Mouse (Mus musculus) left cerebral cortex, adult 2 months (tissue): ENCODE measurements around the gene Uba1. TPM values are rescaled to one million over a fixed set of nuclear protein-coding genes. Genes with fewer than 3 reads are reported as not detected.
"Not testable (repeated sequence)": the region's sequence is repeated elsewhere in the genome, so short reads cannot be mapped to it uniquely, and the experiment has no call there.

Source experiments
- DNase-seq, 2 experiments: peaks; one replicate each; pipeline ENCODE4 v3.0.0; 2021 to 2022; ENCODE audit warnings: low spot score in 2 of 2, mixed read lengths in 1 of 2; ENCODE audit errors: extremely low spot score in 1 of 2
- H3K27ac ChIP-seq: fragments of 200-600 bp; 2 replicates; pipeline ENCODE4 v1.8.1; 2022
- H3K4me3 ChIP-seq: fragments of 200-600 bp; 2 replicates; pipeline ENCODE4 v1.8.1; 2022
- CTCF ChIP-seq: fragments of 200-600 bp; IDR thresholded peaks from 2 replicates; pipeline ENCODE4 v1.8.1; 2022; ENCODE audit warnings: antibody characterized with exemption, mild to moderate bottlenecking, moderate library complexity
- intact Hi-C: fragments of 180-260 bp; cut with DNase I; formaldehyde crosslinking; loops from one replicate; pipeline ENCODE4 v1.15.1; 2025
- total RNA-seq, 2 experiments: library from RNA; stranded (reverse); gene quantifications; 2 replicates each; pipeline ENCODE4 v1.2.3; 2021

The Uba1 gene
- total RNA-seq, 2 experiments from 2014 or later = 337 to 348 TPM

GRCm38 (mm10) chrX:20663444-20663790 is 5.3 kb downstream of the Uba1 start:
- H3K27ac ChIP-seq = peak overlapping the region; percentile 60
- no peak for DNase-seq
- no peak for TF ChIP-seq CTCF
- intact Hi-C loops = loop anchor here (2.0 to 5.0 kb wide), 3 partner anchors 109 to 284 kb away; no protein-coding TSS in a partner anchor
- peak overlapping the region; percentile 56 for H3K4me3 ChIP-seq

GRCm38 (mm10) chrX:20687519-20688067 is 29.5 kb downstream of the Uba1 start, which contains the start of gene Cdk16:
Cdk16 (plus strand) TSS chrX:20687954.
- TF ChIP-seq CTCF = no peak
- Histone ChIP-seq H3K27ac (peak within 1 kb of the TSS; percentile 97), H3K4me3 (peak within 1 kb of the TSS; percentile 74)
- intact Hi-C loops = loop anchor here (2.0 kb wide), 1 partner anchor 17 kb away; no protein-coding TSS in a partner anchor
- DNase-seq = peak; percentile 74 to 81

- intact Hi-C loops = loop anchor here (2.0 kb wide), 1 partner anchor 17 kb away; no protein-coding TSS in a partner anchor
- H3K27ac ChIP-seq = peak overlapping the region; percentile 97
- TF ChIP-seq CTCF = no peak
- peak; percentile 83 to 84 for DNase-seq
- H3K4me3 ChIP-seq = peak overlapping the region; percentile 74
Observed at GRCm38 (mm10) chrX:20688068-20688547, 30.0 kb downstream of the Uba1 start.

- peak; percentile 24 to 32 for DNase-seq
- Histone ChIP-seq H3K4me3 (peak overlapping the region; percentile 74), H3K27ac (peak overlapping the region; percentile 97)
- TF ChIP-seq CTCF = peak; percentile 24; the same call in 1 of the 2 replicates
- intact Hi-C loops = loop anchor here (2.0 kb wide), 1 partner anchor 16 kb away; no protein-coding TSS in a partner anchor
Observed at GRCm38 (mm10) chrX:20688615-20689014, 30.5 kb downstream of the Uba1 start.

GRCm38 (mm10) chrX:20691566-20691965 is 33.4 kb downstream of the Uba1 start:
- Histone ChIP-seq H3K27ac (no peak overlapping the region), H3K4me3 (no peak overlapping the region)
- no peak for DNase-seq
- intact Hi-C loops = no loop called here
- TF ChIP-seq CTCF = no peak

- TF ChIP-seq CTCF = no peak
- H3K4me3 ChIP-seq = no peak overlapping the region
- H3K27ac ChIP-seq = no peak overlapping the region
- intact Hi-C loops = no loop called here
- no peak for DNase-seq
Observed at GRCm38 (mm10) chrX:20692616-20693015, 34.5 kb downstream of the Uba1 start.

GRCm38 (mm10) chrX:20695842-20696241 is 37.7 kb downstream of the Uba1 start:
- Histone ChIP-seq H3K4me3 (no peak overlapping the region), H3K27ac (no peak overlapping the region)
- intact Hi-C loops = no loop called here
- TF ChIP-seq CTCF = no peak
- DNase-seq = no peak

GRCm38 (mm10) chrX:20703741-20704290 is 45.7 kb downstream of the Uba1 start, which contains the start of gene Usp11:
Usp11 (plus strand) TSS chrX:20703906.
- DNase-seq = peak; percentile 25 to 37
- intact Hi-C loops = loop anchor here (2.0 to 5.0 kb wide), 2 partner anchors 15 to 68 kb away; no protein-coding TSS in a partner anchor
- TF ChIP-seq CTCF = no peak
- Histone ChIP-seq H3K4me3 (peak within 1 kb of the TSS; percentile 59), H3K27ac (peak within 1 kb of the TSS; percentile 87)

- TF ChIP-seq CTCF = no peak
- intact Hi-C loops = loop anchor here (2.0 to 5.0 kb wide), 2 partner anchors 16 to 68 kb away; no protein-coding TSS in a partner anchor
- peak; percentile 70 to 74 for DNase-seq
- Histone ChIP-seq H3K4me3 (peak overlapping the region; percentile 59), H3K27ac (peak overlapping the region; percentile 87)
Observed at GRCm38 (mm10) chrX:20704295-20705082, 46.4 kb downstream of the Uba1 start.

- no peak for DNase-seq
- H3K27ac ChIP-seq = peak overlapping the region; percentile 87
- peak overlapping the region; percentile 59 for H3K4me3 ChIP-seq
- intact Hi-C loops = loop anchor here (2.0 kb wide), 1 partner anchor 16 kb away; no protein-coding TSS in a partner anchor
- no peak for TF ChIP-seq CTCF
Observed at GRCm38 (mm10) chrX:20705083-20705402, 46.9 kb downstream of the Uba1 start.

GRCm38 (mm10) chrX:20728681-20729080 is 70.6 kb downstream of the Uba1 start:
- no peak overlapping the region for H3K27ac ChIP-seq
- no peak for TF ChIP-seq CTCF
- DNase-seq = no peak
- intact Hi-C loops = no loop called here
- H3K4me3 ChIP-seq = no peak overlapping the region

GRCm38 (mm10) chrX:20730048-20730447 is 71.9 kb downstream of the Uba1 start:
- intact Hi-C loops, DNase-seq, H3K4me3 ChIP-seq, H3K27ac ChIP-seq: not testable (repeated sequence)

Other genes starting within 250 kb of the Uba1 start
- gene Jade3, start 232.6 kb upstream of the Uba1 start, total RNA-seq = 1 to 10 TPM; 6.4 to 7.1 TPM
- gene Rgn, start 108.5 kb upstream of the Uba1 start, total RNA-seq = under 1 TPM in 1 of 2 experiments, not detected in 1; 0.35 TPM
- gene Rbm10, start 40.8 kb upstream of the Uba1 start, total RNA-seq = 10 to 100 TPM; 49.2 to 50.0 TPM
- 100 to 1,000 TPM; 142 to 157 TPM for gene Ndufb11, start 40.7 kb upstream of the Uba1 start, total RNA-seq
- gene Cdk16, start 29.6 kb downstream of the Uba1 start, total RNA-seq = 100 to 1,000 TPM; 252 to 273 TPM
- gene Usp11, start 45.6 kb downstream of the Uba1 start, total RNA-seq = 100 to 1,000 TPM; 103 to 106 TPM
- 100 to 1,000 TPM; 172 to 180 TPM for gene Araf, start 139.5 kb downstream of the Uba1 start, total RNA-seq
- gene Timp1, start 211.8 kb downstream of the Uba1 start, total RNA-seq = 1 to 10 TPM; 1.0 to 1.3 TPM